ENCODE assay signal across 8 mouse cellular contexts in genomic region chr2:95232135-95232772, GRCm38 (mm10).
DNase-seq lines count a peak whose midpoint lies in the region; ATAC-seq lines count a peak whose summit lies in the region.
"Had no signal": no experiment of that assay in that cellular context is flagged by ENCODE, and none has a peak within 500 bp of the region (broad histone marks: within the 10 kb centered on the region; RNA-seq: fewer than 3 reads in every experiment).

No protein-coding gene starts in this region.

- no peak overlapping the region for H3K4me3 ChIP-seq in limb, embryonic 11.5 days (ENCODE audit: low read depth, low read length)
- H3K4me3 ChIP-seq in neural tube, embryonic 12.5 days = no peak overlapping the region
- H3K4me3 ChIP-seq: liver, embryonic 13.5 days had no signal

- H3K36me3 ChIP-seq in limb, embryonic 11.5 days (ENCODE audit: control insufficient read depth, insufficient read depth, low read length) = no peaks in the 10 kb centered on the region
- no peaks in the 10 kb centered on the region for H3K36me3 ChIP-seq in neural tube, embryonic 12.5 days
- H3K36me3 ChIP-seq: liver, embryonic 13.5 days had no signal

- no peaks in the 10 kb centered on the region for H3K4me1 ChIP-seq in limb, embryonic 11.5 days (ENCODE audit: control insufficient read depth, insufficient read depth, low read length)
- peaks cover 7% of the 10 kb centered on the region; the same call in 1 of the 2 replicates for H3K4me1 ChIP-seq in neural tube, embryonic 12.5 days
- H3K4me1 ChIP-seq: liver, embryonic 13.5 days had no signal

- H3K27ac ChIP-seq in limb, embryonic 11.5 days (replicated peaks; ENCODE audit: low read depth, low read length) = no peak overlapping the region
- no peak overlapping the region for H3K27ac ChIP-seq in neural tube, embryonic 12.5 days
- H3K27ac ChIP-seq: liver, embryonic 13.5 days had no signal

- H3K27me3 ChIP-seq in limb, embryonic 11.5 days (ENCODE audit: control insufficient read depth, insufficient read depth, low read length) = no peaks in the 10 kb centered on the region
- no peaks in the 10 kb centered on the region for H3K27me3 ChIP-seq in neural tube, embryonic 12.5 days (replicated peaks)
- H3K27me3 ChIP-seq: liver, embryonic 13.5 days had no signal

- no peak overlapping the region for H3K9ac ChIP-seq in limb, embryonic 11.5 days (ENCODE audit: low read length)
- H3K9ac ChIP-seq in neural tube, embryonic 12.5 days = no peak overlapping the region
- H3K9ac ChIP-seq: liver, embryonic 13.5 days had no signal

- peak; percentile 87 for ATAC-seq in limb, embryonic 11.5 days (ENCODE audit: insufficient number of reproducible peaks, low FRiP score, low TSS enrichment, low read depth)
- ATAC-seq in neural tube, embryonic 12.5 days (ENCODE audit: low FRiP score, low read depth) = peak; percentile 93

- H3K9me3 ChIP-seq in limb, embryonic 11.5 days (ENCODE audit: control insufficient read depth, low read length) = no peaks in the 10 kb centered on the region
- no peaks in the 10 kb centered on the region for H3K9me3 ChIP-seq in neural tube, embryonic 12.5 days
- H3K9me3 ChIP-seq: liver, embryonic 13.5 days had no signal

- DNase-seq in WW6 (ENCODE audit: low read depth, low spot score) = peak; percentile 16
- peak; percentile 7 for DNase-seq in cerebellum, adult 9-10 months
- DNase-seq in frontal cortex, adult 2 months (ENCODE audit: extremely low spot score in 1 of 2, low spot score in 1 of 2) = peak; percentile 20 to 75
- peak; percentile 20 for DNase-seq in kidney, adult 9 months
- DNase-seq in limb, embryonic 11.5 days (ENCODE audit: low spot score) = peak; percentile 87
- peak; percentile 31 for DNase-seq in urinary bladder, postnatal 25 days (ENCODE audit: low spot score)
- DNase-seq: liver, embryonic 13.5 days had no signal

- WGBS in limb, embryonic 11.5 days = 1% methylated on average over 15 of the region's 15 CpGs
- 3% methylated on average over 15 of the region's 15 CpGs for WGBS in neural tube, embryonic 12.5 days

- peak overlapping the region; percentile 40 for H3K4me2 ChIP-seq in limb, embryonic 11.5 days (ENCODE audit: low read depth, severe bottlenecking)
- H3K4me2 ChIP-seq in neural tube, embryonic 12.5 days (replicated peaks) = peak overlapping the region; percentile 58
- H3K4me2 ChIP-seq: liver, embryonic 13.5 days had no signal

Comparison
In these comparisons a context has a peak if more than half of its experiments do, and no peak if none do; other contexts are left out.
1. DNase-seq: peak in every context shown above with its lines; median percentile 87 in limb, embryonic 11.5 days; 48 in frontal cortex, adult 2 months; 31 in urinary bladder, postnatal 25 days; 20 in kidney, adult 9 months; 16 in WW6; 7 in cerebellum, adult 9-10 months.